Mouse (Mus musculus) embryo, embryonic 10.5 days (tissue): ENCODE results near the gene Etv4.

Experiments
- DNase-seq: peaks from one replicate; pipeline ENCODE4 v3.0.0-alpha.2; 2015; ENCODE audit warnings: low spot score

The Etv4 gene

GRCm38 (mm10) chr11:101785852-101786205, 658 bp upstream of the Etv4 start:
- DNase-seq = peak; percentile 32

GRCm38 (mm10) chr11:101784488-101785142, 556 bp downstream of the Etv4 start:
- peak; percentile 54 for DNase-seq

DNA sequence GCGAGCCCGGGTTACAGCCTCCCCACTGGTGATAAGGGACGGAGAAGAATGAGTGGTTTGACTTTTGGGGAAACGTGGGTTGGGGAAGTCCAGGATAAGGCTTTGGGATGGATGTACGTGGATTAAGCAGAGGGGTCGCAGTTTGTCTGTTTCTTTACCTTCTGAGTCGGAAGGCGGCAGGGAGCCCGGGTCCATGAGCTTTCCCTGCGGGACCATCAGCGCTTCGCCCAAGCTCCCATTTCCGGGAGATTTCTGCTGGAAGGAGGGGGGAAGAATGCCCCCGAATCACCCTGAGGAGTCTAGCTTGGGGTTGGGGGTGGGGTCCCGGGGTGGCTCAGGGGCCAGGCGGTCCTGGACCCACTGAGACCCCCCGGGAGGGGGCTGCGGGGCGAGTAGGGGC, 1.1 kb downstream of the Etv4 start:
- peak; percentile 37 for DNase-seq

GRCm38 (mm10) chr11:101783584-101783983, 1.6 kb downstream of the Etv4 start:
- no peak for DNase-seq

GRCm38 (mm10) chr11:101783135-101783534, 2.0 kb downstream of the Etv4 start:
- no peak for DNase-seq

DNA sequence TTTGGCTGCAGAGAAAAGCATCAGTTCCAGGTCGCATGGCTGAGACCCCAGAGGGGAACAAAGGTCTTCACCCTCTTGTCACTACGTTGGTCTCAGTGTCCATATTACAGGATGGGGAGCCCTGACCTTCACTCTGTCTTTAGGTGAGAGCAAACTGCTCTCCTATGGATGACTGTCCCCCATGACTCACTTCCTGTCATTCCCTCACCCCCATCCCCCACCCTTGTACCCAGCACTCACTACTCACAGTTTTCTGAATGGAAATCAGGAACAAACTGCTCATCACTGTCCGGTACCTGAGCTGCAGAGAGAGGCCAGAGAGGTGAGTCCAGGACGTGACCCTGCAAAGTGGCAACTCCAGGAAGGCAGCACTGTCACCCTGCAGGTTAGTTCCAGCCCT, 8.3 kb downstream of the Etv4 start:
- DNase-seq = no peak

- DNase-seq = peak; percentile 97
Measured at GRCm38 (mm10) chr11:101772449-101772848, 12.7 kb downstream of the Etv4 start.

- no peak for DNase-seq
Measured at GRCm38 (mm10) chr11:101772027-101772426, 13.1 kb downstream of the Etv4 start.

DNA sequence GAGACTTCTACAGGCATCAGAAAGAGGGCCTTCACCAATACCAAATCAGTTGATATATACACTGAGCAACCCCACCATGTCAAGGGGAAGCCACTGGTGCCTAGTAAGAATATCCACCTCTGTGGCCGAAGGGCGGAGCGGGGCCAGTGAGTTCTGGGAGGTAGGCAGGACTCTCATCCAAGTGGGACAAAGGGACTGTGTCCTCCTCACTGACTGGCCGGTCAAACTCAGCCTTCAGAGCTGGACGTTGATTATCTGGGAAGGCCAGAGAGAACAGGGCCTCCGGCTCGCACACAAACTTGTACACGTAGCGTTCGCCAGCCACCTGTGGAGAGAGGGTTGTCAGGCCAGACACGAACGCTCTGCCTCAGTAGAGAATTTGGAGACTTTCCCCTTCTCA, 14.9 kb downstream of the Etv4 start:
- DNase-seq = no peak

GRCm38 (mm10) chr11:101768721-101769120, 16.4 kb downstream of the Etv4 start:
- no peak for DNase-seq

DNA sequence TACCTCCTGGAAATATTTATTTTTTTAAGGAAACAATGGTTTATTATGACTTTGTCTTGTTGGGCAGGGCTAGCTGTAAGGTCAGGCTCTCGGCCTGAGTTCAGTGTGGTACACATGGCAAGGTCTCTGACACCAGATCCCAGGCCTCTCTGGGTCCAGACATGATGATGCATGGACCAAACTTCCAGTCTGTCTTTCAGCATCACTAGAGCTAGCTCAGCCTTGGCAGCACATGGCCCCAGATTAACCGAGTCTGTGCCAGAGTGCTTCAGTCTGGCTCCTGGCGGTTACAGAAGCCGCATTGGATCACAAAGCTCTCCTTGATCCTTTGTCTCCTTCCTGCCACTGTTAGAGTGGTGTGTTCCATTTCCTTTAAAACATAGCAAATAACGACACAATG, 17.8 kb downstream of the Etv4 start:
- no peak for DNase-seq

DNA sequence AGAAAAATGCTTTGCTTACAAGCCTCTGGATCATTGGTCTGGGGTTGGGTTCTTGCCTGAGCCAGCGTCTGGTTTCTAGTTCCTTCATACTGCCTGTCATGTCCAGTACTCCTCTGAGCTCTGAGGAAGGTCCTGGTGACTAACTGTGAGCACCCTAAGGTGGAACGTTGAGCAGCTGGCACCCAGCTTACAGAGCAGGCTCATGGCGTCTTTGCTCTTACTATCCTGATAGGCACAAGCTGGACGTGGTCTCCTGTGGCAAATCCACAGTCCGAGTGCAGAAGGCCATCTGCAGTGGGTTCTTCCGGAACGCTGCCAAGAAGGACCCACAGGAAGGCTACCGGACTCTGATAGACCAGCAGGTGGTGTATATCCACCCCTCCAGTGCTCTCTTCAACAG, 20.6 kb downstream of the Etv4 start:
- no peak for DNase-seq

DNA sequence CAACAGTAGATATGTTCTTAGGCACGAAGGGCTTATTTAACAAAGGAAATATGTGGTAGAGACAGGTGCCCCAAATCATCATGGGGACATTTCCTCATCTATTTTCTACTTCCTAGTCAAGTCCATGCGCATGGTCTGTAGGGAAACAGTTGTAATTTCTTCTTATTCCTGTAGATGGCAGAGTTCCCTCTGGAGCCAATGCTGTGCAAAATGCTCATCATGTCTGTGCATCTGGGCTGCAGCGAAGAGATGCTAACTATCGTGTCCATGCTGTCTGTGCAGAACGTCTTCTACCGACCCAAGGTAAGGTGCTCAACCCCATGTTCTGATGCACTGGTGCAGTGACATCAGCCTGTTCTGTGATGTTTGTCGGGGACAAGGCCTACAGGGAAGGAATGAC, 21.4 kb downstream of the Etv4 start:
- peak; percentile 88 for DNase-seq

- DNase-seq = no peak
Measured at GRCm38 (mm10) chr11:101759530-101759929, 25.6 kb downstream of the Etv4 start.

DNA sequence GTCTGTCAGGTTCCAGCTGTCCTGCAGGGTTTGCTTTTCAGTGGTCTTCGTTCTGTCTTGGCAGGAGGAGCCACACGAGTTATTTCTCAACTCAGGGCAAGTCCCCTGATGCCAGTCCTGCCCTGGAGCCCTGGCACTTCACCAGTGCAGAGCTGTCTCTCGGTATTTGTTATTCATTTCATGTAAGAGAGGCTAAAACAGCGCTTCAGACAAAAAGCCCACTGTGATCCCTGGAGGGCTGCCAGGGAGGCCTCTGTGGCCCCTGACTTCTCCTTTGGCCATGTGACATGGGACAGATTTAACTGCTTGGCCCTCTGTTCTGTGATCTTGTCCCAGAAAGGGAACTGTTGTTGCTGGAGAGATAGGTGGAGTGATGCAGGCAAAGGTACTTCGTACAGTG, 26.7 kb downstream of the Etv4 start:
- DNase-seq = no peak

DNA sequence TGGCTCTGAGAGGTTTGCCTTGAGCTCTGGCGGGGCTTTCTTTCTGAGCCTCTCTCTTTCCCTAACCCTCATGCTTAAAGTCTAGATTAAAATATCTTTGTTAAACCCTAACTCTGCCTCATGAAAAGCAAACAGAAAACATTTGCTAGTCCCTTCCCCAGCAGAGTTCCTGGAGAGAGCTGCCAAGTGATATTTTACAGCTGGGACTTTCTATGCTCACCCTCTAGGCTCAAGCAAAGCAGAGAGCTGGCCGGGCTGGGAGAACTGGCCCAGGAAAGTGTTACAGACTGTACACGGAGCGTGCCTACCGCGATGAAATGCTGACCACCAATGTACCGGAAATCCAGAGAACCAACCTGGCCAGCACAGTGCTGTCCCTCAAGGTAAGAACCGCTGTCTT, 27.8 kb downstream of the Etv4 start:
- DNase-seq = no peak

- DNase-seq = no peak
Measured at GRCm38 (mm10) chr11:101756616-101757015, 28.6 kb downstream of the Etv4 start.

DNA sequence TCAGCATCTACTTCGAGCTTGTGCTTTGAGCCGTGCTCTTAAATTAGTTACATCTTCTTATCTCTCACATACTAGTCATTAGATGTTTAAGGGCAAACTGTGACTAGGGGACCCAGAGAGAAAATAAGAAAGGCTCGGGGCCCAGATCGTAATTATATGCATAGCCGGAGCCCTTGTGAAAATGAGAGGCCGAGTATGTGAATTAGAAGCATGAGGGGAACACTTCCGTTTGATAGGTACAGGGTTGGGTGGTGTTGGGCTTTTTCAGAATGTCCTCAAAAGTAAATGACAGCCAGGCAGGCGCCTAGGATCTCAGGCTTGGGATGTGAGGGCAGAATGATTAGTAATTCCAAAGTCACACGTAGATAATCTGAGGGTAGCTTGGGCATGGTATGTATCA, 51.6 kb downstream of the Etv4 start:
- DNase-seq = no peak

GRCm38 (mm10) chr11:101732518-101733440, 52.4 kb downstream of the Etv4 start, which contains the start of gene Dhx8:
Dhx8 (plus strand) TSS chr11:101732919.
- peak; percentile 99 for DNase-seq

DNA sequence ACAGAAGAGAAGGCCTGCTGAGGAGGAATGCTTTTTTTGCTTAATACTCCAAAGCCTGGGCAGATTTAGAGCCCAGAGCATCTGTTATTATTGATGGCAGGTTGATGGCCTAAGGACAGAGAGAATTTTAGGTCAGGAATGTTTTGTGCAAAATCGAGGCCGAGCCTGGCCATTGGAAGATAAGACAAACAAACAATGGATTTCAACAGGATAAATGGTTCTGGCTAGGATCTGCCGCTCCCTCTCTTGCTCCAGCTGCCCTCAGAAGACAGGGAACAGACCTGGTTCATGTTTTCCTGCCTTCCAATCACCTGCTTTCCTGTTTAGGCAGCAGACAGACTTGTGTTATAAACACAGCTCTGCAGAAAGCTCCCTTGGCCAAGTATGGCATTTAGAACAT, 55.9 kb downstream of the Etv4 start:
- DNase-seq = no peak

DNA sequence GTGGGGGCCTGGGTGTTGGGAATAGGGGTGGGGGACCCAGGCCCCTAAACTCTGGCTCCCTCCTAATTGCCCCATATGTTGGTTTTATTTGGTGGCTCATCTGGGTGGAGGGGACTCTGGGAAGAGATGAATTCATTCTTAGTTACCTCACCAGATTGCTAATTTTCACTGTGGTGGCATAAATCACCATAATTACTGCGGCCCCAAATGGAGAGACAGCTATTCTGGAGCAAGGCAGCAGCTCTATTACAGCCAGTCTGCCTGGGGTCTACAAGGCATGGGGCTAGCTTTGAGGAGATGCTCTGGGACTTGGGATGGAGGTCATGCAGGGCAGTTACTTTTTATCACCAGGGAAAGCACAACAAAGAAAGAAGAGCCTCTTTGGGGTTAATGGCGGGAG, 58.4 kb downstream of the Etv4 start:
- DNase-seq = no peak

DNA sequence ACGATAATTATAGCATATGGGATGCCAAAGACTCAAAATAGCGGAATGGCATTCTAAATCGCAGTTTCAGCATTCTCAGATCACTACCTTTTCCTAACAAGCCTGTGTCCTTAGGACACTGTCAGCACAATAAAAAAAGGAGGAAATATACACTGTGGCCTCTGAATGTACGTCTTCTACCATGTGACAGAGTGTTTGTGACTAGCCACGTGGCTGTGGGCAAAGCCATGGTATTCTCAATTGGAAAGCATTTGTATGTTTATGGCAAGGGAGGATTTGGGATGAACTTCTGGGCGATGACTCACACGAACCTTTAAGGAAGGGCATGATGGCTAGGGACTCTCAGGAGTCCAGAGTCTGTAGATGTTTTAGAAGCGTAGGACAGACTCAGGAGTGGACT, 60.1 kb downstream of the Etv4 start:
- no peak for DNase-seq

GRCm38 (mm10) chr11:101719986-101720520, 65.1 kb downstream of the Etv4 start:
- no peak for DNase-seq
